In genomic region chr17:62319033-62319432, GRCm38 (mm10) we compare ENCODE assay signal across 16 mouse cellular contexts.
"Had no signal": no experiment of that assay in that cellular context is flagged by ENCODE, and none has a peak within 500 bp of the region (broad histone marks: within the 10 kb centered on the region; RNA-seq: fewer than 3 reads in every experiment).

No protein-coding gene starts in this region.

- H3K9me3 ChIP-seq: limb, embryonic 15.5 days; liver, embryonic 12.5 days; midbrain, embryonic 12.5 days; neural tube, embryonic 13.5 days had no signal

- H3K9ac ChIP-seq: limb, embryonic 15.5 days; liver, embryonic 12.5 days; midbrain, embryonic 12.5 days; neural tube, embryonic 13.5 days had no signal

- H3K4me3 ChIP-seq: layer of hippocampus, adult 2 months; limb, embryonic 15.5 days; liver, embryonic 12.5 days; midbrain, embryonic 12.5 days; neural tube, embryonic 13.5 days had no signal

- H3K27me3 ChIP-seq: limb, embryonic 15.5 days; liver, embryonic 12.5 days; midbrain, embryonic 12.5 days; neural tube, embryonic 13.5 days had no signal

- H3K27ac ChIP-seq: kidney, postnatal 0 days; layer of hippocampus, adult 2 months; limb, embryonic 15.5 days; liver, embryonic 12.5 days; midbrain, embryonic 12.5 days; neural tube, embryonic 13.5 days had no signal

- DNase-seq: kidney, adult 9 months; kidney, postnatal 4 days; left cerebral cortex, postnatal 4 days; lung, postnatal 14 days; retina, postnatal 1 day; right cerebral cortex, postnatal 4 days; spleen, adult 18-20 months; thymus, adult 18-20 months; thymus, postnatal 14 days had no signal

- H3K4me1 ChIP-seq: limb, embryonic 15.5 days; liver, embryonic 12.5 days; midbrain, embryonic 12.5 days; neural tube, embryonic 13.5 days had no signal

- H3K36me3 ChIP-seq: limb, embryonic 15.5 days; liver, embryonic 12.5 days; midbrain, embryonic 12.5 days; neural tube, embryonic 13.5 days had no signal

- H3K4me2 ChIP-seq: limb, embryonic 15.5 days; liver, embryonic 12.5 days; midbrain, embryonic 12.5 days; neural tube, embryonic 13.5 days had no signal

- ATAC-seq: liver, embryonic 12.5 days; midbrain, embryonic 16.5 days had no signal
